Mouse (Mus musculus) ovary, adult 2 months (tissue): Measurements from ENCODE around the gene Zfp354a. TPM values are rescaled to one million over a fixed set of nuclear protein-coding genes. Genes with fewer than 3 reads are reported as not detected.

ENCODE experiments used
- polyA plus RNA-seq: library from polyadenylated mRNA; depleted of rRNA; stranded (reverse); fragments of >200 nt; gene quantifications from 2 replicates; pipeline ENCODE4 v1.2.3, GENCODE M21; 2012; rRNA removed

Zfp354a gene
- polyA plus RNA-seq: 3.1 and 3.9 TPM in 2 replicates

DNA sequence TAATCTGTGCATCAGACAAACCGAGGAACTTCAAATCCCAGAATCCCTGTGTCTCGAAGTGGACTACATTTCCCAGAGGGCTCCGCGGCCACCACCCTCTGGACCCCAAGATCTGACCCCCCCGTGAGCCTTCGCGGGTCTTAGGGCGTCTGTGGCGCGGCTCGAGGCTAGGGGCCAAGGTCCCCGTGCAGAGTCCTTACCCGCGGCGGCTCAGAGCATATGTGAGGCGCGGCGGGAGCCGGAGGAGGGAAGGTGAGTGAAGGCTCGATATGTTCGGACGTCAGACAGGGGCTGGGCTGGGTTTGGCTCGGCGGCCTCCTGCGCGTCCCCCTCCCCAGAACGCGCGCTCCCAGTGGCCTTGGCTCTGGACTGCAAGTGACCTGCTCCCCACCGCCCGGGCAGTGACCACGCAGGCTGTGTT lies at the start of gene Zfp354a:
Gene Zfp354a, plus strand, starts transcription at position 107 of the 421 bp plus-strand sequence.

DNA sequence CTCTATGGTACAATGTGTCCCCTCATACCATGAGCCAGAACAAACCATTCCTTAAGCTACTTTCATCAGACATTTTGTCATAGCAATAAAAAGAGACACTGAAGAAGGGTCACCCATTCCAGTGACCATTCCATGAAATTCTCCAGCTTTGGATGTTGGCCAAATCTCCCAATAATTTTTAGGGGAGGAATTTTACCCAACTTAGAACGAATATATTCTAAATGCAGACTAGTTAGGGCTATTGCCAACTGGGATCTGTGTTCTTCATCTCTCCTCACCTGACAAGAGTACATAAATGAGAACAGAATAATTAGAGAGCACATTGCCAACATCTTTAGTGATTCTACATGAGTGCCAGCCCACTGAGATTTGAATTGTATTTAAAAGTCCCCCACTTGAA lies 45.1 kb upstream of the Zfp354a start, which contains the start of gene Olfr54:
Gene Olfr54, plus strand, starts transcription at position 301 of the 400 bp plus-strand sequence.

GRCm38 (mm10) chr11:51047809-51048208 lies 11.2 kb upstream of the Zfp354a start, which contains the start of gene Olfr1375:
Gene Olfr1375 (plus strand): TSS chr11:51048109.

Other genes starting within 250 kb of the Zfp354a start
- gene Zfp354c, start 231.5 kb upstream of the Zfp354a start, polyA plus RNA-seq: 2.5 and 3.9 TPM in 2 replicates
- gene Zfp879, start 217.7 kb upstream of the Zfp354a start, polyA plus RNA-seq: 0.33 and 0.41 TPM in 2 replicates
- gene Grm6, start 208.6 kb upstream of the Zfp354a start, polyA plus RNA-seq: 0.10 TPM in 1 of 2 replicates, not detected in the other
- 0.96 and 1.4 TPM in 2 replicates for gene Zfp454, start 171.6 kb upstream of the Zfp354a start, polyA plus RNA-seq
- 1.9 and 2.1 TPM in 2 replicates for gene Zfp2, start 143.1 kb upstream of the Zfp354a start, polyA plus RNA-seq
- 0.13 and 0.14 TPM in 2 replicates for gene Zfp354b, start 127.6 kb upstream of the Zfp354a start, polyA plus RNA-seq
- gene 4933414I15Rik, start 115.5 kb upstream of the Zfp354a start, polyA plus RNA-seq: not detected in 2 replicates
- 0.25 and 1.1 TPM in 2 replicates for gene Prop1, start 105.5 kb upstream of the Zfp354a start, polyA plus RNA-seq
- gene Olfr1378, start 92.7 kb upstream of the Zfp354a start, polyA plus RNA-seq: not detected in 2 replicates
- not detected in 2 replicates for gene Olfr1377, start 77.3 kb upstream of the Zfp354a start, polyA plus RNA-seq
- not detected in 2 replicates for gene Olfr51, start 55.7 kb upstream of the Zfp354a start, polyA plus RNA-seq
- not detected in 2 replicates for gene Olfr54, start 45.0 kb upstream of the Zfp354a start, polyA plus RNA-seq
- not detected in 2 replicates for gene Olfr1375, start 11.1 kb upstream of the Zfp354a start, polyA plus RNA-seq
- not detected in 2 replicates for gene Gm12569, start 161.2 kb downstream of the Zfp354a start, polyA plus RNA-seq
- gene Clk4, start 202.5 kb downstream of the Zfp354a start, polyA plus RNA-seq: 16.8 and 40.0 TPM in 2 replicates
- 0.21 TPM in 1 of 2 replicates, not detected in the other for gene BC049762, start 203.8 kb downstream of the Zfp354a start, polyA plus RNA-seq
- 2.9 and 3.5 TPM in 2 replicates for gene Col23a1, start 230.7 kb downstream of the Zfp354a start, polyA plus RNA-seq